Mouse (Mus musculus) thymus, adult 18-20 months (tissue): ENCODE measurements around the gene Gm3636.
A peak's percentile ranks its signal among the peaks of the same experiment; 100 is the strongest.
"Not testable (repeated sequence)": the region's sequence is repeated elsewhere in the genome, so short reads cannot be mapped to it uniquely, and the experiment has no call there.

Experiments used
- DNase-seq, 2 experiments: peaks; one replicate each; pipeline ENCODE4 v3.0.0; 2022; ENCODE audit warnings: mixed read lengths in 2 of 2

Gm3636 gene

GRCm38 (mm10) chr14:6742232-6742631 is at the start of gene Gm3636:
Gene Gm3636 (minus strand): TSS chr14:6742332.
- DNase-seq = not testable (repeated sequence)

- not testable (repeated sequence) for DNase-seq
Measured at GRCm38 (mm10) chr14:6774311-6774710, 32.2 kb upstream of the Gm3636 start, which contains the start of gene Gm8362. Gene Gm8362 (minus strand): TSS chr14:6774411.

GRCm38 (mm10) chr14:6757231-6757536 is 15.1 kb upstream of the Gm3636 start:
- DNase-seq = peak; percentile 5 to 14

- DNase-seq = peak; percentile 5
Measured at GRCm38 (mm10) chr14:6756384-6757230, 14.5 kb upstream of the Gm3636 start.

GRCm38 (mm10) chr14:6720151-6720550 is 22.0 kb downstream of the Gm3636 start, which contains the start of gene Gm8050:
Gene Gm8050 (minus strand): TSS chr14:6720251.
- DNase-seq = not testable (repeated sequence)
